Mouse (Mus musculus) liver, postnatal 0 days (tissue): Measurements from ENCODE around the gene Mdga1. TPM values are rescaled to one million over a fixed set of nuclear protein-coding genes. Genes with fewer than 3 reads are reported as not detected.
A peak's percentile ranks its signal among the peaks of the same experiment; 100 is the strongest.

Experiments
- ATAC-seq: fragments of 200-750 bp; cut with Nextera tagmentation; 2 replicates; pipeline ENCODE4 v1.8.0; 2017; ENCODE audit warnings: mild to moderate bottlenecking, moderate library complexity
- DNase-seq: peaks from one replicate; pipeline ENCODE4 v3.0.0-alpha.2; 2016
- H3K27ac ChIP-seq: fragments of 300-500 bp; sonication (generic); 2 replicates; pipeline ENCODE4 v1.5.1; 2014; ENCODE audit warnings: antibody characterized with exemption, moderate library complexity, mild to moderate bottlenecking, low read depth
- H3K27me3 ChIP-seq: fragments of 300-500 bp; sonication (generic); 2 replicates; pipeline ENCODE4 v1.6.1; 2014; ENCODE audit warnings: low read length, control low read depth, mixed read lengths; ENCODE audit not compliant: insufficient read depth
- H3K36me3 ChIP-seq: fragments of 300-500 bp; sonication (generic); replicated peaks from 2 replicates; pipeline ENCODE4 v1.6.1; 2014; ENCODE audit warnings: mild to moderate bottlenecking, control low read depth, low read length, moderate library complexity, mixed read lengths; ENCODE audit not compliant: insufficient read depth
- H3K4me1 ChIP-seq: fragments of 300-500 bp; sonication (generic); 2 replicates; pipeline ENCODE4 v1.6.1; 2014; ENCODE audit warnings: antibody characterized with exemption, mild to moderate bottlenecking, control low read depth; ENCODE audit not compliant: insufficient read depth
- H3K4me2 ChIP-seq: fragments of 300-500 bp; sonication (generic); 2 replicates; pipeline ENCODE4 v1.6.1; 2014; ENCODE audit warnings: low read depth, mild to moderate bottlenecking, low read length, moderate library complexity, mixed read lengths
- H3K4me3 ChIP-seq: fragments of 300-500 bp; sonication (generic); 2 replicates; pipeline ENCODE4 v1.5.1; 2014; ENCODE audit warnings: low read depth, low read length
- H3K9ac ChIP-seq: fragments of 300-500 bp; sonication (generic); replicated peaks from 2 replicates; pipeline ENCODE4 v1.6.1; 2014; ENCODE audit warnings: mild to moderate bottlenecking, moderate library complexity
- H3K9me3 ChIP-seq: fragments of 300-500 bp; sonication (generic); 2 replicates; pipeline ENCODE4 v1.6.1; 2016; ENCODE audit warnings: mild to moderate bottlenecking, control low read depth, low read length, mixed read lengths
- CTCF ChIP-seq: sonication (generic); IDR thresholded peaks from 2 replicates; pipeline ENCODE4 v1.5.1; 2016; ENCODE audit warnings: antibody characterized with exemption, low read depth
- EP300 ChIP-seq: IDR thresholded peaks from 2 replicates; pipeline ENCODE4 v1.6.1; 2016; ENCODE audit warnings: antibody characterized with exemption, low read depth, mild to moderate bottlenecking
- WGBS: fragments of 180-500 bp; shearing (Covaris S2); extraction: QIAGEN DNeasy Blood & Tissue Kit; methylation state at CpG from one replicate; pipeline ENCODE4 v1.1.7; 2014; ENCODE audit not compliant: insufficient replicate concordance; 5-methylcytosine and 5-hydroxymethylcytosine counted together
- polyA plus RNA-seq: library from polyadenylated mRNA; unstranded; fragments of >200 nt; fragmentation: Nextera tagmentation; extraction: Ambion mirVana; gene quantifications from 2 replicates; pipeline ENCODE4 v1.2.1, GENCODE M21; 2015

Mdga1 gene
- polyA plus RNA-seq, 1 experiment from 2014 or later, result 2.0 TPM

DNA sequence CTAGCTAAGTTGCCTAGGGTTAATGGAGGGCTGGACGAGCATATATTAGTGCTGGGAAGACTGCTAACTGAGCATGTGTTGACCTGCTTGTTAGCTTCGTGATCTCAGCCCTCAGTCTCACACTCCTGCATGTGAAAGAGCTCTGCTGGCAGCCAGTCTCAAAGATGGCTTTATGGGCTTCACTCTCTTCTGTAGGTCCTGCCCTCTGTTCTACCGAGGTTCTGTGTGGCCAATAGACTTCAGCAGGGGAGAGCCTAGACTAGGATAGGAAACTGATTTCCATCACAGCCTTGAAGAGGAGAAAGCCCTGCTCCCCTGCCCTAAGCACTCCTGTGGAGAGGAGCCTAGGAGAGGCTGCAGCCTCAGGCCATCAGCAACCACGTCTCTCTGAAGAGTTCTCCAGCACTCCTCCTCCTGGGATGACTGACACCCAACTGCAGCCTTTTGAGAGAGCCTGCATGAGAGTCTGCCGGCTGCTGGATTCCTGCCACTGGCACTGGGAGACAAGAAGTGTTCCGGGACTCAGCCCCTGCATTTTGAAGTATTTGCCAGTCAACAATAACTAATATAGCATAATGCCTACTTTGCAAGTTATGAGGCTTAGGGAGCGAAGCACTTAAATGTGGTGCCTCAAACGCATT is 116.9 kb downstream of the Mdga1 start:
- DNase-seq, result no peak
- Histone ChIP-seq H3K4me1 (peaks cover 33% of the 10 kb centered on the region), H3K27ac (no peak overlapping the region)

DNA sequence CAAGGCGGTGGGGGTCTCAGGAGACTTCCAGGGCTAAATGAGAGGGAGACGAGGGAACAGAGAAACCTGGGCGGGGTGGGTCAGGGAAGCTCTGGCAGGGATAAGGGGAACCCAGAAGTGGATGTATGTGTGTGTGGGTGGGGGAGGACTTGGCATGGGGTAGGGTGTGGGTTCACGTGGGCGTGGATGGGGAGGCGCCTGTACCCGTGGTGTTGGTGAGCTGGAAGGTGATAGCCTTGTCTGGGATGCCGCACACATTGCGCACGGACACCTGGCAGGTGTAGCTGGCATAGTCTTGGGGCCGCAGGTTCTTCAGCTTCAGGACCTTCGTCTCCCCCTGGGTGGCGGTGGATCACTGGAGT is 120.5 kb downstream of the Mdga1 start:
- Histone ChIP-seq H3K4me1 (peaks cover 8% of the 10 kb centered on the region), H3K9ac (no peak overlapping the region), H3K9me3 (no peaks in the 10 kb centered on the region), H3K27ac (no peak overlapping the region), H3K4me3 (no peak overlapping the region), H3K36me3 (no peaks in the 10 kb centered on the region), H3K27me3 (no peaks in the 10 kb centered on the region), H3K4me2 (no peak overlapping the region)
- no peak for DNase-seq
- ATAC-seq, result 0 out of 2 replicates have a peak, but pooled peaks have one; percentile 22
- TF ChIP-seq EP300 (no peak), CTCF (no peak)
- WGBS, result 71% methylated on average over 13 of the region's 13 CpGs

More for the DNA sequence above, 116.9 kb downstream of the Mdga1 start:
- ATAC-seq, result no peak
- Histone ChIP-seq H3K9me3 (no peaks in the 10 kb centered on the region), H3K27me3 (no peaks in the 10 kb centered on the region), H3K4me2 (no peak overlapping the region), H3K9ac (no peak overlapping the region), H3K36me3 (no peaks in the 10 kb centered on the region), H3K4me3 (no peak overlapping the region)
- WGBS, result 66% methylated on average over 8 of the region's 8 CpGs
- TF ChIP-seq EP300 (no peak), CTCF (no peak)

DNA sequence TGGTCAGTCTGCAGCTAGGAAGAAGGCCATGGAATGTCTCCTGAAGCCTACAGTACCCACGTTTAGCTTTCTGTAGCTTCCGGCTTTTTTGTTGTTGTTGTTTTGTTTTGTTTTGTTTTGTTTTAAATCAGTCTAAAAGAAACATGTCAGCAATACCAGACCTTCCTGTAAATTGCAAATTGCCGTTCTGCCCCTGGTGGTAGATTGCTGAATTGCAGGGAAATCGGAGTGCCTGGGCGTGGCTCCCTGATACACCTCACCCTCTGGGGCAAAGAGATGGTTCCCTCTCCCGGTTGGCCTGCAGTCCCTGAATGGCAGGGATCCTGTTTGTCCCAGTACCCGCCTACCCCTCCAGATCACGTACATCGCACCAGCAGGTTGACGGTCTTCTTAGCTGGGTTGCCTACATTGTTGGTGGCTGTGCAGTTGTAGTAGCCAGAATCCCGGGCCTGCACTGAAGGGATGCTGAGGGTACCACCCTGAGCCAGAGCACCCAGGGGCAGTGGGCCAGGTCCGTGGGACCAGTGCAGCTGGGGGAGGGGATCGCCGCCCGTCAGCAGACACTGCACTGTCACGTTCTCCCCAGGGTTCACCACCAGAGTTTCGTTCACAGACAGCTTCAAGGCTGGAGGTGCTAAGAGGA is 121.0 kb downstream of the Mdga1 start:
- TF ChIP-seq EP300, result no peak
- TF ChIP-seq CTCF, result peak; percentile 92
- DNase-seq, result peak; percentile 86
- Histone ChIP-seq H3K4me1 (peaks cover 5% of the 10 kb centered on the region), H3K36me3 (no peaks in the 10 kb centered on the region), H3K4me3 (no peak overlapping the region), H3K27ac (no peak overlapping the region), H3K9ac (no peak overlapping the region), H3K4me2 (no peak overlapping the region), H3K9me3 (no peaks in the 10 kb centered on the region), H3K27me3 (no peaks in the 10 kb centered on the region)
- peak; percentile 55 for ATAC-seq
- 42% methylated on average over 17 of the region's 17 CpGs for WGBS

GRCm38 (mm10) chr17:29847291-29847690 is 122.6 kb downstream of the Mdga1 start:
- DNase-seq (no peak), ATAC-seq (no peak)
- no peak overlapping the region for H3K4me3 ChIP-seq
- no peaks in the 10 kb centered on the region for H3K9me3 ChIP-seq
- H3K36me3 ChIP-seq, result no peaks in the 10 kb centered on the region
- no peak overlapping the region for H3K4me2 ChIP-seq
- H3K27me3 ChIP-seq, result no peaks in the 10 kb centered on the region
- TF ChIP-seq EP300 (no peak), CTCF (no peak)
- no peak overlapping the region for H3K27ac ChIP-seq
- WGBS, result 65% methylated on average over 8 of the region's 8 CpGs
- H3K9ac ChIP-seq, result no peak overlapping the region
- H3K4me1 ChIP-seq, result peaks cover 5% of the 10 kb centered on the region; the same call in 1 of the 2 replicates

- Histone ChIP-seq H3K9ac (no peak overlapping the region), H3K4me1 (peaks cover 9% of the 10 kb centered on the region), H3K36me3 (no peaks in the 10 kb centered on the region), H3K27me3 (no peaks in the 10 kb centered on the region), H3K4me2 (no peak overlapping the region), H3K4me3 (no peak overlapping the region), H3K9me3 (no peaks in the 10 kb centered on the region), H3K27ac (no peak overlapping the region)
- WGBS, result 64% methylated on average over 15 of the region's 15 CpGs
- ATAC-seq (0 out of 2 replicates have a peak, but pooled peaks have one; percentile 20), DNase-seq (no peak)
- no peak for TF ChIP-seq CTCF
- no peak for TF ChIP-seq EP300
Measured at GRCm38 (mm10) chr17:29846284-29846683, 123.6 kb downstream of the Mdga1 start.

DNA sequence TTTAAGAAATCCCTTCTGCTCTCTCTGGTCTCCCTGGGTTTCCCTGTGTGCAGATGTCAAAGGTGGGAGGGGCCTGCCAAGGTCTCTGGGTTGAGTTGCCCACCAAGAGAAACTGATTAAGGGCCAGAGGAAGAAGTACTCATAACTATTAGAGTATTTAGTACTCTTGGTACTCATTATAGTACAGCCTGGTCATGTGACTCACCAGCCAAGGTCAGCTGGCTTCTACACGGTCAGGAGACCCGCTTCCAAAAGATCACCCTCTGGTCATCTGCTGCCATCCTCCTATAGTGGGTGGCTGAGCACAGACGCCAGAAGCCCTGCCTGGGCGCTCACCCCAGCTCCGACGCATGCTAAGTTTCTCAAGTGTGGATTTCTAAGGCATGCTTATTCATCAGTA is 124.9 kb downstream of the Mdga1 start:
- H3K4me2 ChIP-seq, result no peak overlapping the region
- TF ChIP-seq EP300, result no peak
- H3K9ac ChIP-seq, result no peak overlapping the region
- whole genome bisulfite sequencing, result 84% methylated on average over 6 of the region's 6 CpGs
- peaks cover 9% of the 10 kb centered on the region for H3K4me1 ChIP-seq
- no peaks in the 10 kb centered on the region for H3K27me3 ChIP-seq
- H3K4me3 ChIP-seq, result no peak overlapping the region
- no peaks in the 10 kb centered on the region for H3K9me3 ChIP-seq
- H3K36me3 ChIP-seq, result no peaks in the 10 kb centered on the region
- DNase-seq (no peak), ATAC-seq (no peak)
- H3K27ac ChIP-seq, result no peak overlapping the region
